Mouse (Mus musculus): Measurements from ENCODE around the gene Mllt10.

GRCm38 (mm10) chr2:18176235-18176634 lies 121.2 kb downstream of the Mllt10 start:
- TF ChIP-seq POLR2A (IDR thresholded peaks at IDR 0.05; ENCODE audit: control insufficient read depth, extremely low read depth, insufficient read depth, low read length, poor library complexity) (no peak), CTCF (IDR thresholded peaks at IDR 0.05; ENCODE audit: borderline replicate concordance, control insufficient read depth, extremely low read depth, insufficient read depth, low read length, poor library complexity) (no peak)
